ENCODE assay signal across 16 mouse cellular contexts in genomic region chr6:98901259-98901658, GRCm38 (mm10).
"Had no signal": no experiment of that assay in that cellular context is flagged by ENCODE, and none has a peak within 500 bp of the region (broad histone marks: within the 10 kb centered on the region; RNA-seq: fewer than 3 reads in every experiment).

No protein-coding gene starts in this region.

- H3K4me2 ChIP-seq: limb, embryonic 12.5 days; midbrain, embryonic 11.5 days; midbrain, embryonic 15.5 days; stomach, embryonic 15.5 days had no signal

- ATAC-seq: lung, postnatal 0 days; midbrain, embryonic 15.5 days had no signal

- H3K9me3 ChIP-seq: limb, embryonic 12.5 days; megakaryocyte, embryonic 14.5 days; midbrain, embryonic 15.5 days; stomach, embryonic 15.5 days had no signal

- H3K9ac ChIP-seq: limb, embryonic 12.5 days; liver, embryonic 14.5 days; midbrain, embryonic 15.5 days; stomach, embryonic 15.5 days had no signal

- DNase-seq: kidney, adult 8-10 months; kidney, postnatal 36 days; lung, adult 2 months; right cerebral cortex, postnatal 14 days; thymus, adult 2 months; thymus, postnatal 36 days had no signal

- H3K4me3 ChIP-seq: layer of hippocampus, adult 2 months; limb, embryonic 12.5 days; megakaryocyte, embryonic 14.5 days; midbrain, embryonic 15.5 days; stomach, embryonic 15.5 days had no signal

- H3K4me1 ChIP-seq: limb, embryonic 12.5 days; megakaryocyte, embryonic 14.5 days; midbrain, embryonic 15.5 days; stomach, embryonic 15.5 days had no signal

- H3K27me3 ChIP-seq: limb, embryonic 12.5 days; midbrain, embryonic 15.5 days; stomach, embryonic 15.5 days had no signal

- H3K36me3 ChIP-seq: limb, embryonic 12.5 days; midbrain, embryonic 15.5 days; stomach, embryonic 15.5 days had no signal

- H3K27ac ChIP-seq: kidney, postnatal 0 days; layer of hippocampus, adult 2 months; limb, embryonic 12.5 days; liver, embryonic 14.5 days; macrophage; midbrain, embryonic 15.5 days; stomach, embryonic 15.5 days had no signal
